Mouse (Mus musculus) C2C12 (cell line): ENCODE results near the gene Srf. TPM values are rescaled to one million over a fixed set of nuclear protein-coding genes. Genes with fewer than 3 reads are reported as not detected.

Source experiments
- H3K27me3 ChIP-seq: one replicate; pipeline ENCODE4 v1.6.1; 2011; ENCODE audit not compliant: control insufficient read depth, insufficient read depth, insufficient read length
- H3K36me3 ChIP-seq: one replicate; pipeline ENCODE4 v1.6.1; 2011; ENCODE audit not compliant: control insufficient read depth, insufficient read depth
- H3K4me3 ChIP-seq: one replicate; pipeline ENCODE4 v1.5.1; 2011; ENCODE audit warnings: mild to moderate bottlenecking, control low read depth; ENCODE audit not compliant: poor library complexity, insufficient read depth, severe bottlenecking
- H3K79me2 ChIP-seq: one replicate; pipeline ENCODE4 v1.6.1; 2011; ENCODE audit not compliant: control insufficient read depth, insufficient read depth
- H3K79me3 ChIP-seq: one replicate; pipeline ENCODE4 v1.6.1; 2011; ENCODE audit warnings: low read depth, control low read depth
- H3ac ChIP-seq: one replicate; pipeline ENCODE3; 2011; ENCODE audit warnings: low read depth; ENCODE audit not compliant: control insufficient read depth, insufficient read length
- CEBPB ChIP-seq: IDR thresholded peaks from one replicate; pipeline ENCODE4 v1.6.1; 2011; ENCODE audit warnings: low read depth, mild to moderate bottlenecking, control low read depth, moderate library complexity
- CTCF ChIP-seq: IDR thresholded peaks from one replicate; pipeline ENCODE4 v1.5.1; 2011; ENCODE audit not compliant: control insufficient read depth, insufficient read depth, insufficient read length
- FOSL1 ChIP-seq: IDR thresholded peaks from one replicate; pipeline ENCODE4 v1.8.0; 2011; ENCODE audit warnings: mild to moderate bottlenecking, low read length; ENCODE audit not compliant: poor library complexity, insufficient read depth, severe bottlenecking
- MAX ChIP-seq: IDR thresholded peaks from one replicate; pipeline ENCODE4 v1.6.1; 2011; ENCODE audit warnings: mild to moderate bottlenecking, control low read depth
- MYOD1 ChIP-seq: IDR thresholded peaks from one replicate; pipeline ENCODE4 v1.6.1; 2011; ENCODE audit warnings: low read depth; ENCODE audit not compliant: control insufficient read depth, insufficient read length
- MYOG ChIP-seq: IDR thresholded peaks from one replicate; pipeline ENCODE4 v1.6.1; 2011; ENCODE audit not compliant: control insufficient read depth, insufficient read length; ENCODE audit errors: extremely low read depth
- USF1 ChIP-seq: IDR thresholded peaks from one replicate; pipeline ENCODE4 v1.6.1; 2011; ENCODE audit warnings: low read depth, mild to moderate bottlenecking, control low read depth, moderate library complexity
- polyA plus RNA-seq: library from polyadenylated mRNA; unstranded; fragments of >200 nt; fragmentation: generic; extraction: Trizol; gene quantifications from one replicate; pipeline ENCODE4 v1.2.1, GENCODE M21; 2012; ENCODE audit warnings: missing spikeins

Srf gene
- polyA plus RNA-seq, 1 experiment: 101 TPM

DNA sequence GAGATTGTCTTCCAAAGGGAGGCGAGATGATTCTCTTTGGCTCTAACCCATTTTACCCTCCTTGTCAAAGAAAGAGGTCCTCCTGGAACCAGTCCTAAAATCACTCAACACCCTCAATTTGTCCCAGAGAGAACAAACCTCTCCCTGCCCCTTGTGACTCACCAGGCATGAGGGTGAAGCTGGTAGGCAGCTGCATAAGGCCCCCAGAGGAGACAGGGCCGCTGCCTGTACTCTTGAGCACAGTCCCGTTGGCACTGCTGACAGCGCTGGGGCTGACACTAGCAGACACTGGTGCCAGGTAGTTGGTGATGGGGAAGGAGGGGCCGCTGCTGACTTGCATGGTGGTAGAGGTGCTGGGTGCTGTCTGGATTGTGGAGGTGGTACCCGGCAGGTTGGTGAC is 4.6 kb downstream of the Srf start:
- peaks cover 56% of the 10 kb centered on the region for H3K79me2 ChIP-seq
- H3K36me3 ChIP-seq: peaks cover 42% of the 10 kb centered on the region
- TF ChIP-seq MYOD1: peak; percentile 55
- no peak for TF ChIP-seq MAX
- H3K4me3 ChIP-seq: no peak overlapping the region
- peaks cover 30% of the 10 kb centered on the region for H3K79me3 ChIP-seq
- no peaks in the 10 kb centered on the region for H3K27me3 ChIP-seq
- H3ac ChIP-seq: no peak overlapping the region

DNA sequence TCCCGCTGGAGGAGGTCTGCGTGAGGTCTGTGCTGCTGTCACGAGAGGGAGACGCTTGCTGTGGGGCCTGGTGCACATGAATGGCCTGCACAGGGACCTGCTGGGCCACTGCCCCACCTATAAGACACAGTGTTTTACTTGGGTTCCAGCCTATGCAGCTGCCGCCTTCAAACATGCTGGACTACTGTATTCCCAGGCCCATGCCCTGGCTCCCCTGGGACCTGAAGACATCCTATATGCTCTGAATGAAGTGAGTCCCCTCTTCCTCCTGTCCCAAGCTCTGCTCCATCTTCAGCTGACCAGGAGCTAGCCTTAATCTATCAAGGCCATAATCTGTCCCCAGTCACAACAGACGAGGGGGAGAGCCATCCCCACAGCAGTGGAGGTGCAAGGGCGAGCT is 5.1 kb downstream of the Srf start:
- no peaks in the 10 kb centered on the region for H3K27me3 ChIP-seq
- H3K79me2 ChIP-seq: peaks cover 56% of the 10 kb centered on the region
- H3ac ChIP-seq: peak overlapping the region; percentile 13
- no peak overlapping the region for H3K4me3 ChIP-seq
- no peak for TF ChIP-seq CEBPB
- TF ChIP-seq MYOD1: peak; percentile 36
- peaks cover 30% of the 10 kb centered on the region for H3K79me3 ChIP-seq
- peaks cover 42% of the 10 kb centered on the region for H3K36me3 ChIP-seq

DNA sequence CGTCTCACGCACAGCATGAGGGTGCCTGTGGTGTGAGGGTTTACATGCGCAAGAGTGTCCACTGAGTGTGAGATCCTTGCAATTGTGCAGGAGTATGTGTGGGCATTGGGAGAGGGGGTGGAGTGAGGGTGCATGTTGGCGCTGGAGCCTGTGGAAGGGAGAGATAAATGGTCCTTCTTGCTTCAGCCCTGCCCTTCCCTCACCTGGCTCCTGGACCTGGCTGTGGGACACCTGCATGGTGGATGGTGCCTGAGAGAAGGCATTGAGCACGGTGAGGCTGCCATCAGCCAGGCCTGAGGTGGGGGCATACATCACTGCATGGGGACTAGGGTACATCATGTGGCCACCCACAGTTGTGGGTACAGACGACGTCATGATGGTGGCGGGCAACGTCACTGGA is 6.3 kb downstream of the Srf start:
- Histone ChIP-seq H3K79me2 (peaks cover 43% of the 10 kb centered on the region), H3ac (no peak overlapping the region), H3K79me3 (peaks cover 22% of the 10 kb centered on the region), H3K36me3 (peaks cover 42% of the 10 kb centered on the region), H3K27me3 (no peaks in the 10 kb centered on the region), H3K4me3 (no peak overlapping the region)
- TF ChIP-seq CTCF (no peak), FOSL1 (no peak), CEBPB (no peak), MYOG (no peak), MAX (no peak), MYOD1 (no peak), USF1 (no peak)

DNA sequence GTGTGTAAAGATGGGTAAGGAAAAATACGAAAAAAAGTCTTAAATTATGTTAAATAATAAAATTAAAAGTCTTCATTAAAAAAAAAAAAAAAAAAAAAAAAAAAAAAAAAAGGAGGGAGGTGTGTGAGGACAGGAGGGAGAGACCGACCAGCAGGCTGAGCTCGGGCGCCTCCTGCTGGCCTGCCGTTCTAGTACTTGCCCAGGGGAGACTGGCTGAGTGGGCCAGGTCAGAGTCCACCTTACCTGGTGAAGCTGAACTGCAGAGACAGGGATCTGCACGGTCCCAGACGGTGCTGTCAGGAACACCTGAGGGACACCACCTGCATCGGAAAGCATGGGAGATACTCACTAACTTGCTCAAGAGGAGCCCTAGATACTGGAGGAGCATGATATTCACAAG is 6.8 kb downstream of the Srf start:
- Histone ChIP-seq H3K79me3 (peaks cover 17% of the 10 kb centered on the region), H3ac (no peak overlapping the region), H3K79me2 (peaks cover 39% of the 10 kb centered on the region), H3K27me3 (no peaks in the 10 kb centered on the region), H3K36me3 (peaks cover 42% of the 10 kb centered on the region), H3K4me3 (no peak overlapping the region)
- TF ChIP-seq CEBPB: no peak
- TF ChIP-seq MYOD1: no peak
- no peak for TF ChIP-seq FOSL1
- peak; percentile 54 for TF ChIP-seq CTCF

DNA sequence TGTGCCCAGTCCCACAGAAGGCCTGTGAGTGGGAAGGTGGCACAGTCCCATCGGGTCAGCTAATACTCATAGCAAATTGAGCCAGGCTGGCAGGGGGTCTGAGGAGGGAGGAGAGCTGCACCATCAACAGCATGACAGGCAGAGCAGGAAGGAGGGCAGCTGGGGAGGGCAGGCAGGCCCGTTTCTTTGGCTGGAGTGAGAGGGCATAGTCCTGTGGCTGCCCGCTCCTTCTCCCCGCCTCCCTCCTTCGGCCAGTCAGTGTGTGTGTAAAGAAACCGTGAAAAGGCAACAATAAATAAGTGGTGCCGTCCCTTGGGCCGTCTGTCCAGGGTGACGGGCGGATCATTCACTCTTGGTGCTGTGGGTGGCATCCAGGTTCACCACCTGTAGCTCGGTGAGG is 7.2 kb downstream of the Srf start:
- Histone ChIP-seq H3K4me3 (no peak overlapping the region), H3K79me2 (peaks cover 34% of the 10 kb centered on the region), H3ac (no peak overlapping the region), H3K79me3 (peaks cover 13% of the 10 kb centered on the region), H3K27me3 (no peaks in the 10 kb centered on the region), H3K36me3 (peaks cover 42% of the 10 kb centered on the region)
- TF ChIP-seq MYOG: no peak

DNA sequence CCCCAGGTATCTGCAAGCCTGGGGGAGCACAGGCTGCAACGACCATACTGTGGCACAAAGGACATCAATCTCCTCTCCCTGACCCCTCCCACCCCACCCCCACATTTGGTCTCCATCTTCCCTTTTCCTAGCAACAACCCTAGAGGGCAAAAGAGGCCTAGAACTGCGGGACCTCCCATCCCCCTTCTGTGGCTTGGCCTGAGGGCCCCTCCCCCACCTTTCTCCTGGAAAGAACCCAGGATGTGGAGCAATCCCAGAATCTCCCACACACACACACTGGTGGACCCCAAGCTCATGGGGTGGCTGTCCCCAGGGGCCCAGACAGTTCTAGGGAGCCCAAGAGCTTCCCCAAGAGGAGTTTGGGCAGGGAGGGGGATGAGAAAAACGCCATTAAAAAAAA is 8.1 kb downstream of the Srf start:
- Histone ChIP-seq H3K79me3 (peaks cover 8% of the 10 kb centered on the region), H3ac (no peak overlapping the region), H3K36me3 (peaks cover 42% of the 10 kb centered on the region), H3K4me3 (no peak overlapping the region), H3K27me3 (no peaks in the 10 kb centered on the region), H3K79me2 (peaks cover 29% of the 10 kb centered on the region)
- TF ChIP-seq MAX: no peak
- no peak for TF ChIP-seq CEBPB
- TF ChIP-seq USF1: no peak
- TF ChIP-seq MYOD1: no peak
- TF ChIP-seq FOSL1: no peak
- TF ChIP-seq CTCF: no peak
- no peak for TF ChIP-seq MYOG

DNA sequence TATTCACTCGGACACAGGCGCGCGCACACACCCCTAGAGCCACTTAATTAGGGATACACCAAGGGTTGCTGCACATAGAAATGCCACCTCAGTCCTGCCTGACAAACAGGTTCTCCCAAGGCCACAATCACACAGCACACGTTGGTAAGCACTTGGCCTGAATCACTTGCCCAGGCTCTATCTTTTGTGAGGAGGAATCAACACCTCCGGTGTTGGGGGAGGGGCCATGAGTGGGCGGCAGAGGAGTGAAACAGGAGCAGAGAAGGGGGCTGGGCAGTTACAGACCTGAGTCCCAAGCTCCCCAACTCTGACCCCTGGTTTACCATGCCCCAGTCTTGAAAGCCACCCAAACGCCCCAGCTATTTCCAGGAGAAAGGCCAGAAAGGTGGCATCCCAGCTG is 9.0 kb downstream of the Srf start:
- H3K36me3 ChIP-seq: peaks cover 37% of the 10 kb centered on the region
- no peaks in the 10 kb centered on the region for H3K27me3 ChIP-seq
- no peak overlapping the region for H3K4me3 ChIP-seq
- peaks cover 7% of the 10 kb centered on the region for H3K79me3 ChIP-seq
- peaks cover 22% of the 10 kb centered on the region for H3K79me2 ChIP-seq
- no peak for TF ChIP-seq MAX
- no peak for TF ChIP-seq FOSL1
- TF ChIP-seq USF1: no peak
- TF ChIP-seq MYOD1: no peak
- TF ChIP-seq CEBPB: no peak
- TF ChIP-seq CTCF: no peak
- TF ChIP-seq MYOG: no peak
- H3ac ChIP-seq: no peak overlapping the region
